Mouse (Mus musculus) left cerebral cortex, adult 9 months (tissue): ENCODE results near the gene Dync1i1.

ENCODE experiments used
- DNase-seq, 2 experiments: peaks; one replicate each; pipeline ENCODE4 v3.0.0; 2022; ENCODE audit warnings: low spot score in 2 of 2

Dync1i1 gene

GRCm38 (mm10) chr6:5855526-5855925 lies 130.1 kb downstream of the Dync1i1 start:
- no peak for DNase-seq

GRCm38 (mm10) chr6:5858371-5858770 lies 132.9 kb downstream of the Dync1i1 start:
- peak in 1 of 2 experiments; percentile 41 for DNase-seq

GRCm38 (mm10) chr6:5858901-5859598 lies 133.6 kb downstream of the Dync1i1 start:
- DNase-seq = no peak

GRCm38 (mm10) chr6:5859630-5860029 lies 134.2 kb downstream of the Dync1i1 start:
- no peak for DNase-seq

- no peak for DNase-seq
Measured at GRCm38 (mm10) chr6:5866091-5866490, 140.7 kb downstream of the Dync1i1 start.

GRCm38 (mm10) chr6:5867221-5867620 lies 141.8 kb downstream of the Dync1i1 start:
- DNase-seq = no peak

- no peak for DNase-seq
Measured at GRCm38 (mm10) chr6:5871060-5871459, 145.6 kb downstream of the Dync1i1 start.

- no peak for DNase-seq
Measured at GRCm38 (mm10) chr6:5871581-5872298, 146.3 kb downstream of the Dync1i1 start.

GRCm38 (mm10) chr6:5889341-5889740 lies 163.9 kb downstream of the Dync1i1 start:
- no peak for DNase-seq

GRCm38 (mm10) chr6:5911295-5911694 lies 185.9 kb downstream of the Dync1i1 start:
- peak; percentile 35 to 55 for DNase-seq

GRCm38 (mm10) chr6:5915028-5915427 lies 189.6 kb downstream of the Dync1i1 start:
- no peak for DNase-seq

- DNase-seq = no peak
Measured at GRCm38 (mm10) chr6:5920670-5921069, 195.2 kb downstream of the Dync1i1 start.

GRCm38 (mm10) chr6:5922676-5923075 lies 197.2 kb downstream of the Dync1i1 start:
- no peak for DNase-seq

- DNase-seq = peak in 1 of 2 experiments; percentile 14
Measured at GRCm38 (mm10) chr6:5923148-5923547, 197.7 kb downstream of the Dync1i1 start.

- DNase-seq = peak in 1 of 2 experiments; percentile 30
Measured at GRCm38 (mm10) chr6:5930140-5930539, 204.7 kb downstream of the Dync1i1 start.

- no peak for DNase-seq
Measured at GRCm38 (mm10) chr6:5935587-5936353, 210.3 kb downstream of the Dync1i1 start.

- no peak for DNase-seq
Measured at GRCm38 (mm10) chr6:5949812-5950392, 224.5 kb downstream of the Dync1i1 start.

- DNase-seq = no peak
Measured at GRCm38 (mm10) chr6:5956316-5956913, 231.0 kb downstream of the Dync1i1 start.

GRCm38 (mm10) chr6:5960728-5961127 lies 235.3 kb downstream of the Dync1i1 start:
- DNase-seq = no peak

GRCm38 (mm10) chr6:5961960-5962359 lies 236.5 kb downstream of the Dync1i1 start:
- no peak for DNase-seq

- DNase-seq = no peak
Measured at GRCm38 (mm10) chr6:5966376-5966775, 240.9 kb downstream of the Dync1i1 start.
